Mouse (Mus musculus) MEL (cell line): ENCODE data around the gene Rgl1.

Experiments
- CTCF ChIP-seq, 3 experiments: IDR thresholded peaks in 2 of 3; conservative IDR thresholded peaks in 1 of 3; 2 replicates each; pipeline ENCODE4 v1.5.1; 2011 to 2012; ENCODE audit warnings: low read length in 3 of 3, low read depth in 2 of 3, mild to moderate bottlenecking in 2 of 3, improper control_type of control experiment in 1 of 3, inconsistent platforms in 1 of 3, mixed read lengths in 1 of 3, moderate library complexity in 1 of 3; ENCODE audit not compliant: control insufficient read depth in 1 of 3, insufficient read depth in 1 of 3, poor library complexity in 1 of 3, severe bottlenecking in 1 of 3
- ELF1 ChIP-seq: IDR thresholded peaks from 2 replicates; pipeline ENCODE4 v1.6.1; 2014; ENCODE audit warnings: low read depth, mild to moderate bottlenecking, inconsistent platforms, low read length, improper control_type of control experiment, moderate library complexity
- EP300 ChIP-seq, 2 experiments: IDR thresholded peaks; 2 replicates each; pipeline ENCODE4 v1.6.1; 2011; ENCODE audit warnings: improper control_type of control experiment in 2 of 2, low read length in 2 of 2, low read depth in 1 of 2, mild to moderate bottlenecking in 1 of 2
- ETS1 ChIP-seq: IDR thresholded peaks from 2 replicates; pipeline ENCODE4 v1.6.1; 2012; ENCODE audit warnings: low read depth, mild to moderate bottlenecking, inconsistent platforms, low read length, improper control_type of control experiment, moderate library complexity
- MAX ChIP-seq: IDR thresholded peaks from 2 replicates; pipeline ENCODE4 v1.6.1; 2011; ENCODE audit warnings: low read length, improper control_type of control experiment
- MXI1 ChIP-seq: IDR thresholded peaks from 2 replicates; pipeline ENCODE4 v1.6.1; 2011; ENCODE audit warnings: mild to moderate bottlenecking, low read depth, low read length, improper control_type of control experiment
- POLR2A ChIP-seq, 2 experiments: IDR thresholded peaks; 2 replicates each; pipeline ENCODE4 v1.6.1; 2011 to 2012; ENCODE audit warnings: low read length in 2 of 2, mild to moderate bottlenecking in 2 of 2, control low read depth in 1 of 2, improper control_type of control experiment in 1 of 2, low read depth in 1 of 2, moderate library complexity in 1 of 2; ENCODE audit not compliant: control insufficient read depth in 1 of 2, insufficient read depth in 1 of 2, poor library complexity in 1 of 2
- RAD21 ChIP-seq: IDR thresholded peaks from 2 replicates; pipeline ENCODE4 v1.6.1; 2011; ENCODE audit warnings: mild to moderate bottlenecking, low read depth, low read length, improper control_type of control experiment
- TAL1 ChIP-seq: IDR thresholded peaks from 2 replicates; pipeline ENCODE4 v1.6.1; 2012; ENCODE audit warnings: mild to moderate bottlenecking, inconsistent platforms, low read length, moderate library complexity, mixed read lengths
- UBTF ChIP-seq: IDR thresholded peaks from 2 replicates; pipeline ENCODE4 v1.6.1; 2012; ENCODE audit warnings: low read depth, mild to moderate bottlenecking, inconsistent platforms, low read length, improper control_type of control experiment, moderate library complexity, borderline replicate concordance; ENCODE audit not compliant: insufficient read depth
- ZMIZ1 ChIP-seq: IDR thresholded peaks from 2 replicates; pipeline ENCODE4 v1.6.1; 2012; ENCODE audit warnings: low read depth, mild to moderate bottlenecking, inconsistent platforms, low read length, improper control_type of control experiment, moderate library complexity

GRCm38 (mm10) chr1:152687733-152688181, 78.4 kb downstream of the Rgl1 start:
- TF ChIP-seq CTCF (IDR thresholded peaks at IDR 0.05 in 2 of 3, conservative IDR thresholded peaks at IDR 0.05 in 1 of 3; ENCODE audit: control insufficient read depth in 1 of 3, insufficient read depth in 1 of 3, low read depth in 2 of 3, low read length in 3 of 3, poor library complexity in 1 of 3, severe bottlenecking in 1 of 3) (no peak), ZMIZ1 (no peak), POLR2A (IDR thresholded peaks at IDR 0.05; ENCODE audit: control insufficient read depth in 1 of 2, insufficient read depth in 1 of 2, low read depth in 1 of 2, low read length in 2 of 2, poor library complexity in 1 of 2) (no peak), ELF1 (no peak), UBTF (no peak), RAD21 (no peak), MXI1 (no peak), TAL1 (no peak), EP300 (IDR thresholded peaks at IDR 0.05; ENCODE audit: low read depth in 1 of 2, low read length in 2 of 2) (no peak), MAX (no peak), ETS1 (no peak)
